Mouse (Mus musculus): Measurements from ENCODE around the gene Ggn. TPM values are rescaled to one million over a fixed set of nuclear protein-coding genes. Genes with fewer than 3 reads are reported as not detected.
A peak's percentile ranks its signal among the peaks of the same experiment; 100 is the strongest.

Gene Ggn
- total RNA-seq, 1 experiment: 0.67 TPM

DNA sequence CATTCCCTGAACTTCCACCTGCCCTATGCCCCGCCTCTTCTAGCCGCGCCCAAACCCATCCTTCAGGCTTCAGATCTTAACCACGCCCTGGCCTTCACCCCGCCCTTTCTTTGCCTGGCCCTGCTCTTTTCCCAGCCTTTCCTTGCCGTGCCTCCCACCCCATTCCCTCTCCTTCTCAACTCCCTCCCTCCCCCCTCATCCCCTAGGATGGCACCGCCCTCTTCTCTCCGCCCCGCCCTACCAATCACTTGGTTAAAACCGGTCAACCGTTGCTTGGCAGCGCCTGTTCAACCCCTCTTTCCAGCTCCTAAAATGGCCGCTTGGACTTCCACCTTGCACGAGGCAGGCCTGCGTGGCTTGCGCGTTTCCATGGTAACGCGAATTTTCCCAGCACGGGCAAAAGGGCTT lies 43.7 kb downstream of the Ggn start, which contains the start of gene Catsperg1:
Gene Catsperg1 (minus strand): TSS at position 361 of the 408 bp plus-strand sequence.
- TF ChIP-seq MAFK (IDR thresholded peaks at IDR 0.05; ENCODE audit: insufficient read depth, low read depth, low read length) (no peak), ZC3H11A (IDR thresholded peaks at IDR 0.05; ENCODE audit: borderline replicate concordance, low read depth, low read length) (no peak), ZNF384 (IDR thresholded peaks at IDR 0.05; ENCODE audit: low read depth, low read length) (no peak), CHD2 (IDR thresholded peaks at IDR 0.05; ENCODE audit: low read depth, low read length) (no peak), HCFC1 (IDR thresholded peaks at IDR 0.05; ENCODE audit: borderline replicate concordance, insufficient read depth, low read length) (peak; percentile 81)
- H3K36me3 ChIP-seq (ENCODE audit: control insufficient read depth, insufficient read depth, low read length, poor library complexity, severe bottlenecking): no peaks in the 10 kb centered on the region
- H3K9me3 ChIP-seq (ENCODE audit: control insufficient read depth, insufficient read depth, low read depth, low read length): no peaks in the 10 kb centered on the region
- peaks cover 0 to 1% of the 10 kb centered on the region in 2 experiments; a peak in 1 of 4 replicates for H3K4me1 ChIP-seq (ENCODE audit: control insufficient read depth in 2 of 2, insufficient read depth in 2 of 2, low read length in 2 of 2, poor library complexity in 1 of 2)
- peak; percentile 97 for DNase-seq (ENCODE audit: low read depth, low spot score)
- H3K27ac ChIP-seq (ENCODE audit: insufficient read depth, low read depth, low read length, poor library complexity, severe bottlenecking): no peak within 1 kb of the TSS
- peak within 1 kb of the TSS; percentile 26 to 60; a peak in 3 of 4 replicates for H3K4me3 ChIP-seq (ENCODE audit: insufficient read depth in 1 of 2, low read depth in 1 of 2, low read length in 2 of 2, poor library complexity in 1 of 2, severe bottlenecking in 1 of 2)
- in situ Hi-C loops (cut with MboI; ENCODE audit: low sequenced_read_pairs in 2 of 2, unreplicated experiment in 2 of 2): no loop called here
- no peak within 1 kb of the TSS for H3K9ac ChIP-seq (ENCODE audit: insufficient read depth, low read depth, low read length, poor library complexity, severe bottlenecking)

DNA sequence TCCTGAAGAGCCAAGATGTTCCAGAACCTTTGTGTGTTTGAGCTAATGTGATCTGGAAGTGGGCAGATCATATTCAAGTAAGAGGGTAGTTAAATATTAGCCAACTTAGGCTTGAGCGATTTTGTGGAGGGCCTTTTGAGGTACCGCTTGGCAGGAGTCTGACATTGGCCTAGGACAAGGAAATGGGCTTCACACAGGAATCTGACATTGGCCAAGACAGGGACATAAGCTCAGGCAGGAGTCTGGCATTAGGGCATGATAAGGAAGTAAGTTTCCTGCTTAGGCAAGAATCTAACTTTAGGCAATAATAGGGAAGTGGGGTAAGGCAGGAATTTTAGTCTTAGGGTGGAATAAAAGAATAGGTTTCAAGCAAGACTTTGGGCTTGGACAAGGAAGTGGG lies 44.2 kb downstream of the Ggn start:
- Histone ChIP-seq H3K9ac (ENCODE audit: insufficient read depth, low read depth, low read length, poor library complexity, severe bottlenecking) (no peak overlapping the region), H3K9me3 (ENCODE audit: control insufficient read depth, insufficient read depth, low read depth, low read length) (no peaks in the 10 kb centered on the region), H3K36me3 (ENCODE audit: control insufficient read depth, insufficient read depth, low read length, poor library complexity, severe bottlenecking) (no peaks in the 10 kb centered on the region), H3K4me1 (ENCODE audit: control insufficient read depth in 2 of 2, insufficient read depth in 2 of 2, low read length in 2 of 2, poor library complexity in 1 of 2) (peaks cover 0 to 1% of the 10 kb centered on the region in 2 experiments; a peak in 1 of 4 replicates), H3K4me3 (ENCODE audit: insufficient read depth in 1 of 2, low read depth in 1 of 2, low read length in 2 of 2, poor library complexity in 1 of 2, severe bottlenecking in 1 of 2) (peak overlapping the region in 1 of 2 experiments; percentile 40; a peak in 1 of 4 replicates), H3K27ac (ENCODE audit: insufficient read depth, low read depth, low read length, poor library complexity, severe bottlenecking) (no peak overlapping the region)
- in situ Hi-C loops (cut with MboI; ENCODE audit: low sequenced_read_pairs in 2 of 2, unreplicated experiment in 2 of 2): no loop called here
- TF ChIP-seq ZNF384 (IDR thresholded peaks at IDR 0.05; ENCODE audit: low read depth, low read length) (no peak), ZC3H11A (IDR thresholded peaks at IDR 0.05; ENCODE audit: borderline replicate concordance, low read depth, low read length) (no peak), MAFK (IDR thresholded peaks at IDR 0.05; ENCODE audit: insufficient read depth, low read depth, low read length) (no peak), HCFC1 (IDR thresholded peaks at IDR 0.05; ENCODE audit: borderline replicate concordance, insufficient read depth, low read length) (no peak), CHD2 (IDR thresholded peaks at IDR 0.05; ENCODE audit: low read depth, low read length) (no peak)
- no peak for DNase-seq (ENCODE audit: low read depth, low spot score)

- no peak overlapping the region for H3K27ac ChIP-seq (ENCODE audit: insufficient read depth, low read depth, low read length, poor library complexity, severe bottlenecking)
- H3K4me3 ChIP-seq (ENCODE audit: insufficient read depth in 1 of 2, low read depth in 1 of 2, low read length in 2 of 2, poor library complexity in 1 of 2, severe bottlenecking in 1 of 2): no peak overlapping the region
- H3K9ac ChIP-seq (ENCODE audit: insufficient read depth, low read depth, low read length, poor library complexity, severe bottlenecking): no peak overlapping the region
- TF ChIP-seq HCFC1 (IDR thresholded peaks at IDR 0.05; ENCODE audit: borderline replicate concordance, insufficient read depth, low read length): peak; percentile 84
- no peak for TF ChIP-seq ZC3H11A (IDR thresholded peaks at IDR 0.05; ENCODE audit: borderline replicate concordance, low read depth, low read length)
- in situ Hi-C loops (cut with MboI; ENCODE audit: low sequenced_read_pairs in 2 of 2, unreplicated experiment in 2 of 2): no loop called here
- peaks cover 0 to 1% of the 10 kb centered on the region in 2 experiments; a peak in 1 of 4 replicates for H3K4me1 ChIP-seq (ENCODE audit: control insufficient read depth in 2 of 2, insufficient read depth in 2 of 2, low read length in 2 of 2, poor library complexity in 1 of 2)
- H3K9me3 ChIP-seq (ENCODE audit: control insufficient read depth, insufficient read depth, low read depth, low read length): no peaks in the 10 kb centered on the region
- peak; percentile 62 for DNase-seq (ENCODE audit: low read depth, low spot score)
- H3K36me3 ChIP-seq (ENCODE audit: control insufficient read depth, insufficient read depth, low read length, poor library complexity, severe bottlenecking): no peaks in the 10 kb centered on the region
These were observed 44.8 kb downstream of the Ggn start for GRCm38 (mm10) chr7:29214846-29215245.

Other genes with a start within 250 kb of the Ggn start
- 566 and 627 TPM in 2 replicates for gene Actn4, start 207.9 kb upstream of the Ggn start, total RNA-seq (2012; rRNA removed)
- 474 and 500 TPM in 2 replicates for gene Eif3k, start 188.3 kb upstream of the Ggn start, total RNA-seq (2012; rRNA removed)
- 14.8 and 15.6 TPM in 2 replicates for gene Map4k1, start 188.2 kb upstream of the Ggn start, total RNA-seq (2012; rRNA removed)
- 5.1 and 8.5 TPM in 2 replicates for gene Ryr1, start 45.0 kb upstream of the Ggn start, total RNA-seq (2012; rRNA removed)
- gene Rasgrp4, start 35.4 kb upstream of the Ggn start, total RNA-seq (2012; rRNA removed): 5.6 and 5.9 TPM in 2 replicates
- 20.8 and 42.5 TPM in 2 replicates for gene Fam98c, start 14.0 kb upstream of the Ggn start, total RNA-seq (2012; rRNA removed)
- 5.1 and 6.2 TPM in 2 replicates for gene Spred3, start 201 bp downstream of the Ggn start, total RNA-seq (2012; rRNA removed)
- 209 and 211 TPM in 2 replicates for gene Psmd8, start 10.5 kb downstream of the Ggn start, total RNA-seq (2012; rRNA removed)
- 2.1 and 2.9 TPM in 2 replicates for gene Catsperg1, start 43.8 kb downstream of the Ggn start, total RNA-seq (2012; rRNA removed)
- 6.2 and 8.5 TPM in 2 replicates for gene Kcnk6, start 62.3 kb downstream of the Ggn start, total RNA-seq (2012; rRNA removed)
- gene Yif1b, start 68.1 kb downstream of the Ggn start, total RNA-seq (2012; rRNA removed): 201 and 296 TPM in 2 replicates
- 19.9 and 20.0 TPM in 2 replicates for gene 2200002D01Rik, start 78.3 kb downstream of the Ggn start, total RNA-seq (2012; rRNA removed)
- gene Spint2, start 111.7 kb downstream of the Ggn start, total RNA-seq (2012; rRNA removed): 202 and 424 TPM in 2 replicates
- gene Ppp1r14a, start 119.1 kb downstream of the Ggn start, total RNA-seq (2012; rRNA removed): 10.6 and 11.2 TPM in 2 replicates
- gene Dpf1, start 133.7 kb downstream of the Ggn start, total RNA-seq (2012; rRNA removed): 18.0 and 20.0 TPM in 2 replicates

Data from ES-E14 (cell line).